Mouse (Mus musculus): ENCODE data around the gene Polr1a. TPM values are rescaled to one million over a fixed set of nuclear protein-coding genes. Genes with fewer than 3 reads are reported as not detected.

Gene Polr1a
- polyA plus RNA-seq, 1 experiment: not detected

DNA sequence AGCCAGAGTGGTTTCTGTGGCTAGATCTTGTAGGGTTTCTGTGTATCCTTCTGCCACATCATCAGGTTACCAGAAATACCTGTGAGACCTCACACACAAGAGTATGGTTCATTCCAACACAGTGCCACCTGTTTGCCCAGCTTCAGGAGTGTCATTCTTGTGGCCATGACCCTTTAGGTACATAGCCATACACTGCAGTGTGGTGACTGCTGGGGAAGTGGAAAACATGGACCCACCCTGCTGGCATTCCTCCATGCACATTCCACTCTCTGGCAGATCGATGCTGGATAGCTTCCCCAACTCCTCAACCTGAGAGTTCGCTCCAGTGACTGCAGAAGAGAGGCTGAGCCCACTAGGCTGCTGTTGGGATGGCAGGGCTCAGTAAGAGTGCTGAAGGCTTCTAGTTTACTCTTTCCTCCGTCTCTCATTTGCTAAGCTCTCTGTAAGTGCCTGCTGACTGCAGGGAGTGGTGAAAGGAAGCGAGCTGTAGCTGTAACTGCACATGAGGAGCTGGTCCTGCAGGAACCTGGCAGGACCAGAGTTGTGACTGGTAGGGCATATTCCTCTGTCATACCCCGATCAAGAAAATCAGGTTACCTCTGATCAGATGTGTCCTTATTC, 57.9 kb downstream of the Polr1a start:
- Histone ChIP-seq H3K27ac (ENCODE audit: insufficient read depth, low read depth, low read length) (no peak overlapping the region), H3K4me3 (ENCODE audit: insufficient read depth, low read depth, low read length) (no peak overlapping the region), H3K4me1 (ENCODE audit: control insufficient read depth, insufficient read depth, low read length) (peaks cover 9% of the 10 kb centered on the region)
- 84% methylated on average over 5 of the region's 5 CpGs for WGBS
- TF ChIP-seq CTCF (IDR thresholded peaks at IDR 0.05; ENCODE audit: insufficient read depth, low read depth, low read length): no peak
- no peak for TF ChIP-seq POLR2A (IDR thresholded peaks at IDR 0.05; ENCODE audit: insufficient read depth, low read depth, low read length)

DNA sequence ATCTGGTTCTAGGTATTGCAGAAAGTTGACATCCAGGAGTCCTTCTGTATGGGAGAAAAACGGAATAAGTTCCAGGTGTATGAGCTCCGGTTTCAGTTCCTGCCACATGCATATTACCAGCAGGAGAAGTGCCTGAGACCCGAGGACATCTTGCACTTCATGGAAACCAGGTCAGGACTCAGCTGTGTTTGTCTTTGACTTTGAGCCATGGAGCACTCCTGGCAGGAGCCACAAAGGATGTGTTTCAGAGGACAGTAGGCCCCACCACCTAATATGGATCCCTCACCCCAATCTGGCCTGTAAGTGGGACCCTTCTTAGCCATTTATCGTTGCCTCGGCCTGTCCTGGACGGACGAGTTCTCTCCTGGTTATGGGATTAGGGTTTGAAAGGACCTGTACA, 59.0 kb downstream of the Polr1a start:
- H3K27ac ChIP-seq (ENCODE audit: insufficient read depth, low read depth, low read length): no peak overlapping the region
- TF ChIP-seq POLR2A (IDR thresholded peaks at IDR 0.05; ENCODE audit: insufficient read depth, low read depth, low read length) (no peak), CTCF (IDR thresholded peaks at IDR 0.05; ENCODE audit: insufficient read depth, low read depth, low read length) (no peak)
- no peak overlapping the region for H3K4me3 ChIP-seq (ENCODE audit: insufficient read depth, low read depth, low read length)
- H3K4me1 ChIP-seq (ENCODE audit: control insufficient read depth, insufficient read depth, low read length): peaks cover 9% of the 10 kb centered on the region
- whole genome bisulfite sequencing: 91% methylated on average over 7 of the region's 7 CpGs

DNA sequence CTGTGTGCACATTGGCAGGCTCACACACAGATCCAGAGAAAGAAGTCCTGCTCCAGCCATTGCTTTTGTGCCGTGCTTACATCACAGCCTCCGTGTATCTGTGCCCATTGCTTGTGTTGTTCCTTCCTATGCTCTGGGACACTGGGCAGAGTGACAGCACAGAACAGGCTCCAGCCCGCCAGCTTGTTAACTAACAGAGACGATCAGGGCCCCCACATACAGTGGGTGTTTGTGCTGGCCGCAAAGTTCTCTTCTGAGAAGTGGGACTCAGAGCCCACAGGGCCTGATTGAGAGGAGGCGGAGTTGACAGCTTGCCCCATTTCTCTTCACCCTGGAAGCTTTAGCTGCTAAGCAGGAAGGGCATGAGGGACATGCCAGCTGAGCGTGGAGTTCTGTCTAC, 60.6 kb downstream of the Polr1a start:
- TF ChIP-seq POLR2A (IDR thresholded peaks at IDR 0.05; ENCODE audit: insufficient read depth, low read depth, low read length) (no peak), CTCF (IDR thresholded peaks at IDR 0.05; ENCODE audit: insufficient read depth, low read depth, low read length) (no peak)
- peak overlapping the region; percentile 24; the same call in 1 of the 2 replicates for H3K27ac ChIP-seq (ENCODE audit: insufficient read depth, low read depth, low read length)
- H3K4me1 ChIP-seq (ENCODE audit: control insufficient read depth, insufficient read depth, low read length): peaks cover 9% of the 10 kb centered on the region
- H3K4me3 ChIP-seq (ENCODE audit: insufficient read depth, low read depth, low read length): no peak overlapping the region
- WGBS: 51% methylated on average over 7 of the region's 7 CpGs

DNA sequence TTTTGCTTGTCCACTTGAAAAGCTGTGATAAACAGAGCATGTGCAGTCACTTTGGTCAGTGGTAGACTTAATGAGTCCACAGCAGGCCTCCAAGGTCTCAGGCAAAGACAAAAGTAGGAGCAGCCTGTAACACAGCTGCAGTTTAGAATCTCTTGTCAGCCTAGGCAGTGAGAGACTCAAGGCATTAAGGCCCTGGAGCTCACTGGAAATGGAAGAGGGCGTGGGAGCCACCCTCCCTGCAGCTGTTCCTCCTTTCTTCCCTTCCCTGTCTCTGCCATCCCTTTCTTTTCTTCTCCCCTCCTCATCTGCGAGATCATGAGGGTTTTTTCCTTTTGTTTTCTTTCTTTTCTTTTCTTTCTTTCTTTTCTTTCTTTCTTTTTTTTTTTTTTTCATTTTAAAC, 61.3 kb downstream of the Polr1a start:
- Histone ChIP-seq H3K27ac (ENCODE audit: insufficient read depth, low read depth, low read length) (peak overlapping the region; percentile 49), H3K4me1 (ENCODE audit: control insufficient read depth, insufficient read depth, low read length) (peaks cover 9% of the 10 kb centered on the region), H3K4me3 (ENCODE audit: insufficient read depth, low read depth, low read length) (no peak overlapping the region)
- TF ChIP-seq CTCF (IDR thresholded peaks at IDR 0.05; ENCODE audit: insufficient read depth, low read depth, low read length) (no peak), POLR2A (IDR thresholded peaks at IDR 0.05; ENCODE audit: insufficient read depth, low read depth, low read length) (no peak)
- 44% methylated on average over 2 of the region's 2 CpGs for WGBS

DNA sequence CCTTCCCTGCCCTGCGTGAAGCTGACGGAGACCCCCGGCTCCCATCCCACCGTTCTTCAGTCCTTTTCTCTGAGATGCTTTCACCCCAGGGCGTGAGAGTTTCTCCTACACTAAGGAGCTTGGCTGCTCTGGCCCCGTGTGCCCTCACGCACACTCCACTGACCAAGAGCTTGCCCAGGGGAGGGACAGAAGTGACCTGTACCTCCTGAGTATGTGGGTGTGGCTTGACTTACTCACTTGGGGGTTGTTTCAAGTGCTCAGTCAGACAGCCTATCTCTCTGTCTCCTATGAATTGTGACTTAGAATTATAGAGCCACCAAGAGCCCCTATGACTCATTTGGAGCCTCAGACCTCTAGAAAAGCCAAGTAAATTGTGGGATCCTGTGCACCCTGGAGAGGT, 67.7 kb downstream of the Polr1a start:
- Histone ChIP-seq H3K4me1 (ENCODE audit: control insufficient read depth, insufficient read depth, low read length) (peaks cover 33% of the 10 kb centered on the region), H3K4me3 (ENCODE audit: insufficient read depth, low read depth, low read length) (no peak overlapping the region), H3K27ac (ENCODE audit: insufficient read depth, low read depth, low read length) (no peak overlapping the region)
- TF ChIP-seq POLR2A (IDR thresholded peaks at IDR 0.05; ENCODE audit: insufficient read depth, low read depth, low read length) (no peak), CTCF (IDR thresholded peaks at IDR 0.05; ENCODE audit: insufficient read depth, low read depth, low read length) (no peak)
- 94% methylated on average over 7 of the region's 7 CpGs for WGBS

DNA sequence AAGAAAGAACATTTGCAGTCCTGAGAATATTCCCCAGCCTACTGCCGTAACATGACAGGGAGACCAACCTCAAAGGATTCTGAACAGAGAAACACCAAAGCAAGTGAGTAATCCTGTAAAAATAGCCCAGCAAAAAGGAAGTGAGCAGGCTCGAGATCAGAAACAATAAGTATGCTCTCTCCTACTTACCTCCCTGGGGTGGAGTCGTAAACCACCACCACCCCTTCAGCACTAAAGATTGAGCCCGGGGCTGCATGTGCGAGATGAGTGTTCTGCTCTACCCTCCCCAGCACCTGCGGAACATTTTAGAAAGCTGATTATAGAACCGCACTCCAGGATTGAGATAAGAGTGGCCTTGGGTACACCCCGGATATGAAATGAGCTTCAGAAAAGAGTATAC, 71.3 kb downstream of the Polr1a start:
- 27% methylated on average over 8 of the region's 8 CpGs for WGBS
- Histone ChIP-seq H3K4me3 (ENCODE audit: insufficient read depth, low read depth, low read length) (no peak overlapping the region), H3K27ac (ENCODE audit: insufficient read depth, low read depth, low read length) (peak overlapping the region; percentile 93), H3K4me1 (ENCODE audit: control insufficient read depth, insufficient read depth, low read length) (peaks cover 33% of the 10 kb centered on the region)
- TF ChIP-seq POLR2A (IDR thresholded peaks at IDR 0.05; ENCODE audit: insufficient read depth, low read depth, low read length) (no peak), CTCF (IDR thresholded peaks at IDR 0.05; ENCODE audit: insufficient read depth, low read depth, low read length) (no peak)

DNA sequence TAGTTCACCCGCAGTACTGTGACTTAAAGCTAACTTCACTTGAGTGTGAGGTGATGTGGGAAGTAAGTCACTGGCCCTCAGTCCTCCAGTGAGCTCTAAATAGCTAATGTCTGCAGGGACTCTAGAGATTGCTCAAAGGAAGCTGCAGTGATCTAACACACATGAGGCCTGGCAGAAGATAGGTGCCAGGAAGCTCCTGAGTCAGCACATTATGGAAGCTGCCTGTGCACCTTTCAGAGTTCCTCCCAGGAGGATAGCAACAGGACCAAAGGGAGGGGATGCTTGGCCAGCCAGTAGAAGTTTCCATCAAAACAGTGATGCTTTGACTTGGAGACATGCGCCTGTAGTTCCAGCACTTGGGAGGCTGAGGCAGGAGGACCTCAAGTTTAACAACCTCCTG, 71.7 kb downstream of the Polr1a start:
- H3K27ac ChIP-seq (ENCODE audit: insufficient read depth, low read depth, low read length): peak overlapping the region; percentile 93
- no peak overlapping the region for H3K4me3 ChIP-seq (ENCODE audit: insufficient read depth, low read depth, low read length)
- H3K4me1 ChIP-seq (ENCODE audit: control insufficient read depth, insufficient read depth, low read length): peaks cover 33% of the 10 kb centered on the region
- no peak for TF ChIP-seq CTCF (IDR thresholded peaks at IDR 0.05; ENCODE audit: insufficient read depth, low read depth, low read length)
- TF ChIP-seq POLR2A (IDR thresholded peaks at IDR 0.05; ENCODE audit: insufficient read depth, low read depth, low read length): no peak
- WGBS: 70% methylated on average over 2 of the region's 2 CpGs

DNA sequence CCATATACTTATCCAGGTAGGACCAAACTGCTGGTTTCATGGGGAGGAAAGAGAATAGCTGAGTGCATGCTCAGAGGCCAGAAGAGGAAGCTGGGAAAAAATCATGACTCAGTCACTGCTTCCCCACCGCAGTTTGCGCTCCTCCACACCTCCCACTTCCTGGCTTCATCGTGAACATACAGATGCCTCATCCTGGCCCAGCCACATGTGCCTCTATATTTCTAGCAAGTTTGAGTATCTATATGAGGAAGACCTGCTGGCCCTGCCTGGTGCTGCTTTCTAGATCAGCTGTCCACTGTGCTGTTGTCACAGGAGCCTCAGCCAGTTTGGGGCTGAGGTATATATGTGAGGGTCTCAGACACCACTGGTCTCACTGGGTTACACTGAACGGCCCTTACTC, 72.6 kb downstream of the Polr1a start:
- Histone ChIP-seq H3K4me3 (ENCODE audit: insufficient read depth, low read depth, low read length) (no peak overlapping the region), H3K4me1 (ENCODE audit: control insufficient read depth, insufficient read depth, low read length) (peaks cover 31% of the 10 kb centered on the region), H3K27ac (ENCODE audit: insufficient read depth, low read depth, low read length) (peak overlapping the region; percentile 93)
- TF ChIP-seq POLR2A (IDR thresholded peaks at IDR 0.05; ENCODE audit: insufficient read depth, low read depth, low read length) (no peak), CTCF (IDR thresholded peaks at IDR 0.05; ENCODE audit: insufficient read depth, low read depth, low read length) (no peak)
- WGBS: 57% methylated on average over 4 of the region's 4 CpGs

DNA sequence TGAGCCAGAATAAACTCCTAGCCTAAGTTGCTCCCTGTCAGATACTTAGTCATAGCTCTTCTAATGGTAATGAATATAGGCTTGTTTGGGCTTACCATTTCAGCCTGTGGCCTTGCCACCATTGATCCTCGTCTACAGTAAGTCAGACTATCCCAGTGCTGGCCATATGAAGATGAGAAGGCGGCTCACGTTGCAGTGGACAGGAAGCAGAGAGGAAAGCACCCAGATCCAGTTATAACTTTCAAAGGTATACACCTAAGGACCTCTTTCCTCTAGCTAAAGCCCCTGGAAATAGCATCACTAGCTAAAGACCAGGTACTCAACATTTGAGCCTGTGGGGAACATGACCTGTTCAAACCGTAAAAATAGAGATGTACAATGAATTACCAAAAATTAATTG, 77.1 kb downstream of the Polr1a start:
- 87% methylated on average over 4 of the region's 4 CpGs for WGBS
- H3K27ac ChIP-seq (ENCODE audit: insufficient read depth, low read depth, low read length): no peak overlapping the region
- H3K4me3 ChIP-seq (ENCODE audit: insufficient read depth, low read depth, low read length): no peak overlapping the region

More for the DNA sequence above, 77.1 kb downstream of the Polr1a start:
- TF ChIP-seq POLR2A (IDR thresholded peaks at IDR 0.05; ENCODE audit: insufficient read depth, low read depth, low read length): no peak
- H3K4me1 ChIP-seq (ENCODE audit: control insufficient read depth, insufficient read depth, low read length): peaks cover 15% of the 10 kb centered on the region
